Mouse (Mus musculus): Measurements from ENCODE around the gene Lgr4.

Lgr4 gene

DNA sequence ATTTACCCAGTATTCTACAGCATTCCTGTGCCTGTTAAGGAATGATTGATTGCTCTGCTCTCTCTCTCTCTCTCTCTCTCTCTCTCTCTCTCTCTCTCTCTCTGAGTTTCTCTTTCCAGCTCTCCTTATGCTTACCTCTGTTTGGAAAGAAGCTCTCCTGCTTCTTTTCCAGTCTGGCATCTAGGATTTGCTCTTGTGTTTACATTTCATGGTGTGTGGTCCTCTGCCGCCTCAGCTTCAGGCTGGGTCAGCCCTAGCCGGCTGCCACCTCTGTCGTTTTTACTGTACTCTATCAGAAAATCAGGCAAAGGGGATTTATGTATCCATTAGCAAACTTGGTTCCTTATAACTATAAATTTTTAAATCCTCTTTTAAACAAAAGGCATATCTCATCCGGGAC is 118.8 kb downstream of the Lgr4 start:
- no peak for DNase-seq

DNA sequence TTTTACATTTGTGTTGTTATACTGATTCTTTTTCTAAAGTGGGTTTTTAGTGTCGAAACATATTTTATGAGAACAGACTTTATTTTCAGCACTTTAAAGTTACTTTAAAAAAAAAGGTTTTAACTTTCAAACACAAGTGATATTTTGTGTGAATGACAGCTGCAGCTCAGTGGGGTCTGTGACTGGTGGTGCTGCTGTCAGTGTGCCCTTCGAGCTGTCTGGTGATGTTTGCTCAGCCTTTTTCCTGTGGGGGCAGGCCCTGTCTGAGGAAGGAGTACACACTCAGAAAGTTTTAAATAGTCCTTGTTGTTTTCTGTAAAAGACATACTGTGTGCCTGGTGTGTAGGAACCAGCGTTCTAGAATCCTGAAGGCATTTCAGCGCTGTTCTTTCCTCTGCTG is 119.2 kb downstream of the Lgr4 start:
- DNase-seq = no peak

DNA sequence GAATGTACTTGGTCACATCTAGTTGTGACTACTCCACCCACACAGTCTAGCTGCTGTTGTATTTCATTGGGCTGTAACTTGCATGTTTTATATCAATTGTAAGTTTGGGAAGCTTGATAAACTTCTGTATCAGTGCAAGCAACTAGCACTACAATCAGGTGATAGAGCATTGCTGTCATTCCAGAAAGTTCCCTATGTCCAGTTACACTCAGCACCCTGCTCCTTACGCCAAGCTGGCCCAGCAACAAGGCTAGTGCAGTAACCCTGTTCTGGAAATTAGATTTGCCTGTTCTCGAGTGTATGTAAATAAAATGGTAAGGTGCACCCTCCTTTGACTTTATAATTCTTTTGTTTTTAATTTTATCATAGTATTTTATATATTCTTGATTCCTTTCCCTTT is 119.8 kb downstream of the Lgr4 start:
- DNase-seq = no peak

DNA sequence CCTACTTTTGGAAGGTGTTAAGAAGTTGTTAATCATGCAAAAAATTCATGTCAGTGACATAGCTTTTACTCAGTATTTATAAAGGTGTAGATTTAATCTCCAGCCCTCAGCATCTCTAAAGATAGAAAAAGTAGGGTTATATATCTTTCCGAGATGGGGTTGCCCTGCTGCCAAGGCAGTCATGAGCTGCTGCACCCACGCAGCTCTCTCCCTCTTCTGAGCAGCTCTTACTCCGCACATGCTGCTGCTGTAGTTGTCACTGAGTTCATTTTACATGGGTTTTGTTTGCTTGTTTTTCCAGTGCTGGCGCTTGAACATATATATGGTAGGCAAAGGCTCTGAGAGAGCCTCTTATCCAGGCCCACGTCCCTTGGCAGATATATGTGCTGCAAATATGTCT is 120.9 kb downstream of the Lgr4 start:
- peak; percentile 23 for DNase-seq

DNA sequence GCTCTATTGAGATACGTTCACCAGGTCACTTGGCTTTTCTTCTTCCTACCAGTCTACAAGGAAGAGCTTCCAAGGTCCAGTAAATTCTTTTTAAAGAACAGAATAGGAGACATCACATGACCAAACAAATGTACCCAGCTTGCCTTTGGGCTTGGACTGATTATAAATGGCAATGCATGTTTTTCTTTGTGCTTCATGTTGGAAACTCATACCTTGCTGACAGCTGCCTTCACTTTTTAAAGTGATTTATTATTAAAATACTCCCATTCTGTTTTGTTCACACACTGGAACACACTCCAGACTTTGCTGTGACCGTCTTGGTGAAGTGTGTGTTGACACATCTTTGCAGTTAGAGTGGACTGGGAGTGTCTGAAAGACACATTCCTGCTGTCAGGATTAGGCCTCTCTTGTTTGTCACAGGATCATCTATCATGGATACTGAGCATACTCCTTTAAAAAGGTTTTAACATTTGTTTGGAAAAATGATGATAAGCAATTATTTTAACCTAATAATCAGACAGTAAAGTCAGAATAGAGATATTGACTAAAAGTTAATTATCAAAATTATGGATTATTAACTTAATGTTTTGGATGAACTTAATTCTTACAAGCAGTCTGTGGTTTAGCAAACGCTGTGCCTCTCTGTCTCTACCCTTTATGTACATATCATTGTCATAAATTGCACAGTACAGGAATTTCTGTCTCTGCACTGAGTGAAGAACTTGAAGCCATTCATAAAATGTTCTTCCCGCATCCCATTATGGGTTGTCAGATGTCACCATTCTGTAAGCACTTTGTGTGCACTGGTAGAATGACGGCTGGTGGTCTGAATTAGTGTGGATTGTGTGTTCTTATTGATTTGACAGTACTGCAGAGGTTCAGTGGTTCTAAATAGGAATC is 125.7 kb downstream of the Lgr4 start:
- no peak for DNase-seq

DNA sequence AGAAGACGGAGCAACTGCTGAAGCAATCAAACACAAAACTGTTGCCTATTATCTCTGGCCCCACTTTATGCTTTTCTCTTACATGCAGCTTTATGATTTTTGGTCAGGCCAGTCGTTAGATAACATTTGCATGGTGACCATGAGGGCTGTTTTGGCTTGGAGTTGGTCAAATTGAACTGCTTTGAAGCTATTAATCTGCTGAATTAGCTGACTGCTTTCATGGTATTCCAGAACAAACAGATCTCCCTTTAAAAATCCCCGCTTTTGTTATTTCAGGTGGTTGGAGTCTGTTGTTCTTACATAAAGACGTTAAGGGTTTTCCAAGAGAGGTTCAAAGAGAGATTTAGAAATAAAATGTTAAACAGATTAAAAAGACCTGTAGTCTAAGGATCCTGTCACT is 141.0 kb downstream of the Lgr4 start:
- DNase-seq = no peak

DNA sequence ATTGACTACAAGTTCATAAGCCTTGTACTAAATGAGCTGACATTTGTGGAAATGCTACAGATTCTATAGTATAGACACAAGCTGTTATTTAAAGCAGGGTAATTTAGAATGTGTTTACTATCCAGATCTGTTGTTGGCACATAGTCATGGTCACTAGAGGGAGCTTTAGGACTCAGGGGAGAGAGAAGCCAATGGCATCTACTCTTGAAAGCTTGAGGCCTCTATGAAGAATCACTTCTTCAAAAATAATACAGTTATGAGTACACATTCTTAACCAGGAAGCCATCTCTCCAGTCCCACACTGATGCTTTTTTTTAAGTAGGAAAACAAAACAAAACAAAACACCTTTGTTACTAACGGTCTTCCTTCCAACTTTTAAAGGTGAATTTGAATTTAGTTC is 145.7 kb downstream of the Lgr4 start:
- DNase-seq = no peak

Measured in right cerebral cortex, postnatal 25 days (tissue).